Mouse (Mus musculus) MEL (cell line): Measurements from ENCODE around the gene Tex2. TPM values are rescaled to one million over a fixed set of nuclear protein-coding genes. Genes with fewer than 3 reads are reported as not detected.

Experiments used
- DNase-seq: peaks from one replicate; pipeline ENCODE4 v3.0.0; 2011; ENCODE audit warnings: low read depth, low spot score
- H3K27ac ChIP-seq: 2 replicates; pipeline ENCODE4 v1.5.1; 2012; ENCODE audit warnings: low read depth, mild to moderate bottlenecking, control low read depth, low read length, moderate library complexity; ENCODE audit not compliant: control insufficient read depth
- H3K27me3 ChIP-seq, 2 experiments: fragments of 150-350 bp in 1 of 2; sonication (generic) in 1 of 2; 2 replicates each; pipeline ENCODE4 v1.6.1; 2012; ENCODE audit warnings: low read length in 2 of 2, mild to moderate bottlenecking in 2 of 2, improper control_type of control experiment in 1 of 2, moderate library complexity in 1 of 2; ENCODE audit not compliant: insufficient read depth in 2 of 2, control insufficient read depth in 1 of 2
- H3K36me3 ChIP-seq, 2 experiments: 2 replicates each; pipeline ENCODE4 v1.6.1; 2012 to 2014; ENCODE audit warnings: low read length in 2 of 2, improper control_type of control experiment in 1 of 2, inconsistent platforms in 1 of 2, mild to moderate bottlenecking in 1 of 2; ENCODE audit not compliant: insufficient read depth in 2 of 2, control insufficient read depth in 1 of 2
- H3K4me1 ChIP-seq, 2 experiments: fragments of 150-350 bp in 1 of 2; sonication (generic) in 1 of 2; 2 replicates each; pipeline ENCODE4 v1.6.1; 2012; ENCODE audit warnings: low read length in 2 of 2, improper control_type of control experiment in 1 of 2, mild to moderate bottlenecking in 1 of 2; ENCODE audit not compliant: insufficient read depth in 2 of 2, control insufficient read depth in 1 of 2
- H3K4me3 ChIP-seq, 2 experiments: fragments of 150-350 bp in 1 of 2; sonication (generic) in 1 of 2; 2 replicates each; pipeline ENCODE4 v1.5.1; 2012; ENCODE audit warnings: low read depth in 2 of 2, low read length in 2 of 2, mild to moderate bottlenecking in 2 of 2, moderate library complexity in 2 of 2, control low read depth in 1 of 2, improper control_type of control experiment in 1 of 2; ENCODE audit not compliant: control insufficient read depth in 1 of 2, insufficient read depth in 1 of 2
- H3K79me2 ChIP-seq: 2 replicates; pipeline ENCODE4 v1.6.1; 2012; ENCODE audit warnings: mild to moderate bottlenecking, low read length, moderate library complexity; ENCODE audit not compliant: control insufficient read depth, poor library complexity, insufficient read depth
- H3K9ac ChIP-seq: 2 replicates; pipeline ENCODE4 v1.6.1; 2012; ENCODE audit warnings: low read depth, mild to moderate bottlenecking, control low read depth, low read length, moderate library complexity; ENCODE audit not compliant: control insufficient read depth, poor library complexity, severe bottlenecking
- H3K9me3 ChIP-seq: fragments of 150-350 bp; sonication (generic); replicated peaks from 2 replicates; pipeline ENCODE4 v1.6.1; 2012; ENCODE audit warnings: mild to moderate bottlenecking, low read length, improper control_type of control experiment, moderate library complexity; ENCODE audit not compliant: insufficient read depth
- CHD2 ChIP-seq: IDR thresholded peaks from 2 replicates; pipeline ENCODE4 v1.6.1; 2011; ENCODE audit warnings: low read length, improper control_type of control experiment
- E2F4 ChIP-seq: IDR thresholded peaks from 2 replicates; pipeline ENCODE4 v1.6.1; 2011; ENCODE audit warnings: low read depth, low read length, improper control_type of control experiment, borderline replicate concordance
- GABPA ChIP-seq: IDR thresholded peaks from 2 replicates; pipeline ENCODE4 v1.6.1; 2012; ENCODE audit warnings: low read depth, mild to moderate bottlenecking, inconsistent platforms, low read length, improper control_type of control experiment, moderate library complexity
- JUND ChIP-seq: IDR thresholded peaks from 2 replicates; pipeline ENCODE4 v1.6.1; 2011; ENCODE audit warnings: low read depth, mild to moderate bottlenecking, improper control_type of control experiment, low read length
- KAT2A ChIP-seq: conservative IDR thresholded peaks from 2 replicates; pipeline ENCODE4 v1.6.1; 2012; ENCODE audit warnings: low read depth, low read length, improper control_type of control experiment, inconsistent platforms
- MYB ChIP-seq: IDR thresholded peaks from 2 replicates; pipeline ENCODE4 v1.6.1; 2011; ENCODE audit warnings: mild to moderate bottlenecking, low read depth, low read length, improper control_type of control experiment
- NRF1 ChIP-seq: IDR thresholded peaks from 2 replicates; pipeline ENCODE4 v1.6.1; 2014; ENCODE audit warnings: low read depth, mild to moderate bottlenecking, inconsistent platforms, low read length, improper control_type of control experiment, moderate library complexity; ENCODE audit not compliant: poor library complexity, insufficient read depth, severe bottlenecking
- SMC3 ChIP-seq: IDR thresholded peaks from 2 replicates; pipeline ENCODE4 v1.6.1; 2011; ENCODE audit warnings: low read depth, low read length, improper control_type of control experiment
- polyA plus RNA-seq, 2 experiments: library from polyadenylated mRNA; stranded (reverse) in 1 of 2; unstranded in 1 of 2; fragments of >175 nt in 1 of 2; fragments of >200 nt in 1 of 2; gene quantifications; 2 replicates each; pipeline versions ENCODE4 v1.2.1 to v1.2.4; 2012; ENCODE audit warnings: low replicate concordance in 2 of 2, low read depth in 1 of 2; ENCODE audit not compliant: insufficient read length in 2 of 2, insufficient read depth in 1 of 2, missing spikeins in 1 of 2
- total RNA-seq: library from RNA; depleted of rRNA; stranded (reverse); fragments of 300-350 nt; gene quantifications from 2 replicates; pipeline ENCODE4 v1.2.3, GENCODE M21; 2012

Gene Tex2
- total and polyA plus RNA-seq, 3 experiments = 13.7 to 24.8 TPM; not detected in 1

DNA sequence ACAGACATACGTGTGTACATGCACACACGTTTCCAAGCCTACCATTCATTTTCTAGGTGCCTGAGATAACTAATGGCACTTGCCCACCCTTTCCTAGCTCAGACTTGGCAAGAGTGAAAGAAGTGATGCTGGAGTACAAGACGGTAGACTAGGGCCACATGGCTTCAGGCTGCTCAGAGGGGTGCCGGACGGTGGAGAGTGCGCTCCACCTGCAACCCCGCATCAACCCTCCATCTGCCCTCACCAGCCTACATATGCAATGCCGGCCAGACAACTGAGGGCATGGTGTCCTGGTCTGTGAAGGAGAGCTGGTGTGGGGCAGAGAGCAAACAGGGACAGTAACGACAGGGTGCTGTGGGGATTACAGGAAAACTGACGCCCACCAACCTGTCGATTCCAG lies 22.0 kb downstream of the Tex2 start:
- Histone ChIP-seq H3K4me1 (no peaks in the 10 kb centered on the region; a peak in 1 of 4 replicates), H3K27ac (no peak overlapping the region), H3K9me3 (no peaks in the 10 kb centered on the region)

DNA sequence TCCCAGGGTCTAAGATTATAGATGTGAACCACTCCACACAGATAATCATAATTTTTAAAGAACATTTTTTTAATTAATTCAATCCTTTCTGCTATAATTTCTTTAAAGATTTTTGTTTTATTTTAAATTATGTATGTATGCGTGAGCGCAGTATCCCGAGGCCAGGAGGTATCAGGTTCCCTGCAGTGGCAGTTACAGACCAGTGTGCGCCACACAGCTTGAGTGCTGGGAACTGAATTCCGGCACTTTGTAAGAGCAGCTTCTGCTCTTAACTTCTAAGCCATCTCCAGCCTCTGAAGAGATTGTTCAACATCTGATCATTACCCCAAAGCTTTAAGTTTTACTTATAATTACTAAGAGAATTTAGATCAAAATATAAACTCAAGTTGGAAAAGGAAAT lies 23.1 kb downstream of the Tex2 start:
- no peaks in the 10 kb centered on the region for H3K27me3 ChIP-seq
- H3K27ac ChIP-seq = no peak overlapping the region
- no peaks in the 10 kb centered on the region for H3K9me3 ChIP-seq
- H3K4me3 ChIP-seq = no peak overlapping the region
- H3K36me3 ChIP-seq = no peaks in the 10 kb centered on the region
- H3K9ac ChIP-seq = no peak overlapping the region
- TF ChIP-seq JUND (no peak), MYB (no peak), KAT2A (no peak), CHD2 (no peak)
- DNase-seq = no peak
- H3K4me1 ChIP-seq = no peaks in the 10 kb centered on the region; a peak in 1 of 4 replicates
- no peaks in the 10 kb centered on the region; the same call in 1 of the 2 replicates for H3K79me2 ChIP-seq

More for the DNA sequence above, 22.0 kb downstream of the Tex2 start:
- Histone ChIP-seq H3K79me2 (no peaks in the 10 kb centered on the region; the same call in 1 of the 2 replicates), H3K9ac (no peak overlapping the region), H3K4me3 (no peak overlapping the region), H3K36me3 (no peaks in the 10 kb centered on the region), H3K27me3 (no peaks in the 10 kb centered on the region)
- DNase-seq = no peak
- TF ChIP-seq SMC3 (no peak), E2F4 (no peak), NRF1 (no peak), GABPA (no peak)

DNA sequence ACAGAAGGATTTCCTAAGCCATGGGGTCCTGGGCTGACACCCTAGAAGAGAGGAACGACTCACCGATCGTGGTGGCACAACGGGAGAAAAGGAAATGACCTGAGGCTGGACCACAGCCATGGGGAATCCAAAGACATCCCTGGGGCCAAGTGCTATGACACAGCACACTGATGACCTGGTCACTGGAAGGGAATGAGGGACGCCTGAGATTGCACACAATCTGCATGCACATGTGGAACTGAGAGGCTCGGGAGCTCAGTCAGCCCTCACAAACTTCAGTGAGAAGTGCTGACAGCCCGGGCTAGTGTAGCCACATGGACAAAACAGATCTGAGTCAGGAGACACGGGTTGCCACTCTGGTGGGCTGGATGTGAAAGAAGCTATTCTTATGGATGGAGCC lies 24.4 kb downstream of the Tex2 start:
- DNase-seq = no peak
- Histone ChIP-seq H3K4me3 (no peak overlapping the region), H3K9me3 (no peaks in the 10 kb centered on the region), H3K4me1 (no peaks in the 10 kb centered on the region; a peak in 1 of 4 replicates), H3K27me3 (no peaks in the 10 kb centered on the region), H3K9ac (no peak overlapping the region)
- TF ChIP-seq MYB = no peak
- TF ChIP-seq, all 39 proteins: peak for 0
- Histone ChIP-seq H3K27ac (no peak overlapping the region), H3K79me2 (no peaks in the 10 kb centered on the region; the same call in 1 of the 2 replicates), H3K36me3 (no peaks in the 10 kb centered on the region)
